Mouse (Mus musculus): Measurements from ENCODE around the gene Polg2.

DNA sequence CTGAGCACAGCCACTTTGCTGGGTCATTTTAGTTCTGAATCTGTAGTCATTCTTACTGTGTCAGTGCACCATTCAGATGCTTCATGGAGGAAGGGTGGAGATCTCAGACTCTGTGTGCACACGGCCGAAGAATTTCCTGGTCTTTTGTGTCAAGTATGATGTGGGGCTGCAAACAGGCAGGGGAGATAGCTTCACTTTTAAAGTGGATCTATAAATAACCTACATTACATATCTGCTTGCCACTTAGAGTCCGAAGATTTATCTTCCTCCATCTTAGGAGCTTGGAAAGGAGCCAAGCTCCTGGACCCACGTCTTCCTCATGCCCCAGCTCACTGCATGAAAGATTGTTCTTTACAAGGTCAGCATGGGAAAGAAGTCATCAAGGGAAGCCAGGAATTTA, 48.6 kb downstream of the Polg2 start:
- TF ChIP-seq CTCF (IDR thresholded peaks at IDR 0.05; ENCODE audit: insufficient read depth, low read depth, low read length) (no peak), POLR2A (IDR thresholded peaks at IDR 0.05; ENCODE audit: insufficient read depth, low read depth, low read length) (no peak)

All from olfactory bulb, adult 2 months (tissue).